Mouse (Mus musculus) left cerebral cortex, adult 11 months (tissue): Measurements from ENCODE around the gene Nudt14.

Experiments
- DNase-seq: peaks from one replicate; pipeline ENCODE4 v3.0.0; 2022; ENCODE audit warnings: low spot score

Gene Nudt14

GRCm38 (mm10) chr12:112950040-112950760 is 8.3 kb upstream of the Nudt14 start:
- peak; percentile 89 for DNase-seq

GRCm38 (mm10) chr12:112947307-112947706 is 5.4 kb upstream of the Nudt14 start:
- no peak for DNase-seq

DNA sequence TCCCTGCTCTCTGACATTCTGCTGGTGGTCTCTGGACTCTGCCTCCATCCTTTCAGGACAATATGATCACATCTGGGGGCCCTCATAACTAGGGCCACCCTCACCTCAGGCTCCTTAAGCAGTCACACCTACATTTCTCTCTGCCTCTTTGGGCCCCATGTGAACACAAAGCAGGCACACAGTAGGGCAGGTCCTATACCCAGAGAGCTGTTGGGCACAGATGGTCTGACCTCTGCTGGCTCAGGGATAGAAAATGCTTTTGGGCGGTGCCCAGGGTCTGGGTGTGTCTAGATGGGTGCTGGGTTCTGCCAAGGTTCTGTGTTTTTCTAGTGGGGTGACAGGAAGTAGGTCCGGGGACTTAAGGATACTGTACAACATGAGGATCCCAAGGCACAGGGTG is 1.7 kb upstream of the Nudt14 start:
- DNase-seq = no peak

DNA sequence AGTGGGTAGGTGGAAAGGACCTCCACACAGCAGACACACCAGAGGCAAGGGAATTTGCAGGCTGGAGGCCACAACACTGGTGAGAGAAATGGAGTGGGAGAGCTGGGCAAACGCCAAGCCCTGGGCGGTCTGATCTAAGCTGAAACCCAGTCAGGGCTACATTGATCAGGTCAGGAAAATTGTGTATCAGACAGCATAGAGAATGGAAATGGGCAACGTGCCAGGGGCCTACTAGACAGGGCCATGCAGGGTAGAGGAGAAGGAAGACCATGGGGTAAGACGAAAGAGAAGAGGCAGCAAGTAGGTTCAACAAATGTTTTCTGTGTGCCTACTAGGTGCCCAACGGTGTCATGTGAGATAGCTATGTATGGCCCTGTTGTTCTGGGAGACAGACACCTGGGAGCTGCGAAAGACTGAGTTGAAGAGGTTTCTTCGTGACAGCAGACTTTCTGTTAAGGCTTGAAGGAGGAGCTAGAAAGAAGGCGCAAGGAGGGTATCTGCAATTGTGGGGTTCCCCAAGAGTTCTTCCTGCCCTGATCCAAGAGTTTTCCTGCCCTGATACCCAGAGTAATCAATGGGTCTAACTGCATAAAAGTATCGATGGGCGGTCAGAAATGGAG is 658 bp downstream of the Nudt14 start:
- DNase-seq = no peak

DNA sequence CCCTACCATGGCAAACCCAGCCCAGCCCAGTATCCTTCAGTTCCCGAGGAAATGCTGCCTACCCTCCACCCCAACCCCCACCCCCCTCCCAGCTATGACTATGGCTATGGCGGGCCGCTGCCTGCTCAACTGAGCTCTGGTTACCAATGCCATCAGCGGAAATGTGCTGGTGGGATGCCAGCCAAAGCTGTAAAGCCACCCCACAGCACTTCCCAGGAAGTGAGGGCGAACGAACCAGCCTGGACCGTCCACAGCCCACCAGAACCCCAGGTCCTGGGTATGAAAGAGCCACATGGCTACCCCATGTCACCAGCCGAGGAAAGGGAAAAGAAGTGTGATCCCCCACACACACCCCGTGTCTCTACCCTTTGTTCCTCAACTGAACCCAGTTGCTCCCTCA is 1.2 kb downstream of the Nudt14 start:
- no peak for DNase-seq

- no peak for DNase-seq
Measured at GRCm38 (mm10) chr12:112940238-112940637, 1.7 kb downstream of the Nudt14 start.

DNA sequence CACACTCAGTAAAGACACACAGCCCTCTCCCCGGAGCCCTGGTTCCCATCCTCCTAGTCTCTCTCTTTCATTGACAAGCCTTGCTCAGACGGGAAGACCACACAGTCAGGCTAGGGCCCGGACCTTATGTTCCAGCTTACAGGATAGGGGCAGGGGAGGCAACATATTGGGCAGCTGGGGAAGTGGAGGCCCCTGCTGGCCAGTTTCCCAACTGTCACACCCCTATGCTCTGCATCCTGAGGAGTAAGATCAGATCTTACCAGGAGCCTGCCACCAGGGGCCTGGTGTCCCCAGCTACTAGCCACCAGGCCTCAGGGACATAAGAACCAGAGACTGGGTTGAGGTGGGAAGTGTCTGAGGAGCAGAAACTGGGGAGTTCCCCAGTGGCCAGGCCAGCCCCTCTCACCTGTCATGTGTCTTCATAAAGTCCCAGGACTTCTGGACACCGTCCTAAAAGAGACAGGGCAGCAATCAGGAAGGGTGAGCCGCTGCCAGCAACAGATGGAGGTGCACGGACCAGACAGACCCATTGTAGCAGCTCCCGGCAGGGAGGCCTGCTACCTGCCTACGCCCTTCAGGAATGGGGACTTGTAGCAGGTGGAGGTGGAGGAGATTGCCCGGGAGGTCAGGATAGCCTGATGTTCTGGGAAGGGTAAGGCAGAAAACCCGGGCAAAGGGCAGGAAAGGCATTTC is 2.9 kb downstream of the Nudt14 start:
- DNase-seq = no peak

GRCm38 (mm10) chr12:112938366-112938765 is 3.6 kb downstream of the Nudt14 start:
- DNase-seq = no peak

- no peak for DNase-seq
Measured at GRCm38 (mm10) chr12:112937906-112938305, 4.0 kb downstream of the Nudt14 start.

DNA sequence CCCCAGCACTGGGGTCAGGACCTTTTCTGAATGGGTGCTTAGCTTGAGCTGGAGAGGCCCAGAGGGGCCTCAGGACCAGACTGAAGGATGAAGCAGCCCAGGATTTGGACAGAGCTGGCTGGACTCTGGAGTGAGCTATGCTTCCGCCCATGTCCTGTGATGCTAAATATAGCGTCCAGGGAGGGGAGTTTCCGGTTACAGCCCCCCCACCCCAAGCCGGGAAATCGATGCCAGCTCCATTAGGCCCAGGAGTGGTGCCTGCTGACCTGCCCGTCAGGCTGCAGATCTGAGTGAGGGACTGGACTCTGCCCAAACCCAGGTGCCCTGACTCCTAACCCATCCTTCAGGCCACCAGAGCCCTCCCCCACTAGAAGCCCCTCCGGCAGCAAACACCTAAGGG is 9.3 kb downstream of the Nudt14 start:
- DNase-seq = no peak

- peak; percentile 63 for DNase-seq
Measured at GRCm38 (mm10) chr12:112929562-112930352, 12.2 kb downstream of the Nudt14 start, which contains the start of gene Jag2. TSS of gene Jag2 (minus strand) at chr12:112929776.

DNA sequence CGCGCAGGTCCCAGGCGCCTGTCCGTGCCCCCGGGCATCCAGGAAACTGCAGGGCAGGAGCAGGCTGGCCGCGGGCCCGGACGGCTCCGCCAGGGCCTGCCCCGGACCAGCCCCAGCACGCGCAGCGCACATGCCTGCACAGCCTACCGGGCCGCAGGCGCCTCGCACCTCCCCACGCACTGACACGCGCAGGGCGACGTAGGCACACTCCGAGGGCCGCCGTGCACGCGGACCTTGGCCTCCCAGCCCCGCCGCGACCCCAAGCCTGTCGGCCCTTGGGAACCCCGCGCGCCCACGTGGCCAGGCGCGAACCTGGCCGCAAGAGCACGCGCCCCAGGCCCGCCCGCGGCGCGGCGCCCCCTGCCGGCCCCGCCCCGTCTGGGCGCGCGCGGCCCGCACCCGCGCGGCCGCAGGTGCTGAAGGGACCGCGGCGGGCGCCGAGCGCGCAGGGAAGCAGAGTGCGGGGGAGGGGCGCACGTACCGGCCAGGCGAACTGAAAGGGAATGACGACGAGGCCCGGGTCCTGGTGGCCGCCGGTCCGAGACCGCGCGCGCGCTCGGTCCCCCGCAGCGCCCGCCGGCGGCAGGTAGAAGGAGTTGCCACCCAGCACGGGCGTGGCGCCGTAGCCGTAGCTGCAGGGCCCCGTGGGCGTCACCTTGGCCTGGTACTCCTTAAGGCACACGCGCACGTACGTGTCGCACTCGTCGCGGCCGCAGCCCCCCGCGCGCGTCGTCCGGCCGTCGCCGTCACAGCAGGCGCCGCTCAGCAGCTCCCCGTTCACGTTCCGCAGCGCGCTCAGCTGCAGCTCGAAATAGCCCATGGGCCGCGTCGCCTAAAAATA is 13.3 kb downstream of the Nudt14 start:
- peak; percentile 53 for DNase-seq

- no peak for DNase-seq
Measured at GRCm38 (mm10) chr12:112927265-112927664, 14.7 kb downstream of the Nudt14 start.

DNA sequence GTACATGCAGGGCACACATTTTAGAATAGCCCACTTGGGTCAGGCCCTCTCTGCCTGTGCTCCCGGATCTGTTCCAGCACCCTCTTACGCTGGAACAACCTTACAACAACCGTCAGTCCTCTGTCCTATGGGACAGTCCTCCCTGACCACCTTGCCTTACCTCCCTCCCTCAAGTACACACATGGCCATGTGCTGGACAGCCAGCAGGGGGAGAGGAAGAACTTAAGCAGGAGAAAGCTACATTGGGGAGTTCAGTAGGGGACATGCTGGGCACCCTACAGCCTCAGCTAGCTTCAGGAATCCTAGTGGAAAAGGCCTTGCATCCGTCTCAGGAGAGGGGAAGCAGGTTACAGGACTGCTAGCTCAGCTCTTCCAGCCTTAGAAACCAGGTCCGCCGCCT is 16.0 kb downstream of the Nudt14 start:
- DNase-seq = no peak

GRCm38 (mm10) chr12:112922541-112922940 is 19.4 kb downstream of the Nudt14 start:
- no peak for DNase-seq

DNA sequence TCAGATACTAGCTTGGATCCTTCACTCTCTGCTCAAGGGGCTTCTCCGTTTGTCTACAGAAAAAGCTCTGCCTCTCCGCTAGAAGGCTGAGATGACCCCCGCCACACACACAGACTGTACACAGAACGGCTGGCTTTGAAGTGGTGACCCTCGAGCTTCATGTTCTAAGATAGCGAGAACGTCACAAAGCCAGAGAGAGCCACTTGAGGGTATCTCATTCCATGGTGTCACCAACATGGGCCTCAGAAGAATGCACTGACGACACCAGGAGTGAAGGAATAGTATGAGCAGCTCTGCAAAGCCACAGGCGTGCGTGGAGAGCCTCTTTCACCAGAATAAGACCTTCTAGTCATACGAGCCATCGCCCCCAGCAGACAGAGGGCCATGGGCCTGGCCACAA is 20.4 kb downstream of the Nudt14 start:
- DNase-seq = no peak

DNA sequence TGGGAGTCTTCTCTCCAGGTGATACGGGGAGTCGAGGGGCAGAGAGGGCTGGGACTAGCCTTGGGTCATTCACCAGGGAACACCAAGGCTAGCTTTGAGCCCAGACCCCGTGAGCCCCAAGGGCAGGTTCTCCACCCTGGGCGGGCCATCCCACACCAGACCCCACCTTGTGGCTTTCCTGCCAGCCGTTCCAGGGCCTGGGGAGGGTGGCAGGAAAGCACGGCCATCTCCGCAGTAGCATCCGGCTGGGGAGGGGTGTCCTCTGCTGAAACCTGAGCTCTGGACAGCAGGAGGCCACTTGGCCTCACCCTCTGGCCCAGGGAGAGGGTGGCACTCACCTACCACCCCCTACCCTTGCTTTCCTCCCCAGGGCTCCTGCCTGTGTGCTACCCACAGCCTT is 24.0 kb downstream of the Nudt14 start:
- DNase-seq = no peak

- DNase-seq = no peak
Measured at GRCm38 (mm10) chr12:112917486-112917885, 24.4 kb downstream of the Nudt14 start.

DNA sequence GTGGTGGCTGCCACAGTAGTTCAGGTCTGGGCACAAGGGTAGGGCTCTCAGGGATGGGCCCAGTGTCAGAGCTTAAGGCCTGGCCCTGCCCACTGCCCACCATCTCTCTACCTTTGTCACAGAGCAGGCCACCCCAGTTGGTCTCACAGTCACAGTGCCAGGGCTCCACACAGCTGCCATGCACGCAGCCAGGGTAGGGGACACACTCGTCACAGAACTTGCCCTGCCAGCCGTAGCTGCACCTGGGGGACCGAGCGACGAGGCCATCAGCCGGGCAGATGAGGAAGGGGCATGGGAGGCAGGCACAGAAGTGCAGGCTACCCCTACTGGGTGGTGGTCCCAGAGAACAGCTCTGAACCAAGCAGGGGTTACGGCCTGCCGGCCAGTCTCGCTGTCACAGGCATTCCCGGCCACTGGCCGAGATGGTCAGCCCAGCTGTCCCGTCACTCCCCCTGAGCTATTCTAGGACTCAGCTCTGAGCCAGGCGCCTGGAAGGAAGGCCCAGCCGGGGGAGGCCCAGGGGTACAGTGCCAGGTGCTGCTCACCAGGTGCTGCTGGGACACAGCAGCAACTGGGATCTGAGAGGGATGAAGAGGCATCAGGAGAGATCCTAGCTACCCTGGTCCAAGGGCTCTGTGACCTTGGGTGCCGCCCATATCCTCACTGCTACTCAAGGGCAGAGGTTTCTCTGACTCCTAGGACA is 25.1 kb downstream of the Nudt14 start:
- DNase-seq = no peak

DNA sequence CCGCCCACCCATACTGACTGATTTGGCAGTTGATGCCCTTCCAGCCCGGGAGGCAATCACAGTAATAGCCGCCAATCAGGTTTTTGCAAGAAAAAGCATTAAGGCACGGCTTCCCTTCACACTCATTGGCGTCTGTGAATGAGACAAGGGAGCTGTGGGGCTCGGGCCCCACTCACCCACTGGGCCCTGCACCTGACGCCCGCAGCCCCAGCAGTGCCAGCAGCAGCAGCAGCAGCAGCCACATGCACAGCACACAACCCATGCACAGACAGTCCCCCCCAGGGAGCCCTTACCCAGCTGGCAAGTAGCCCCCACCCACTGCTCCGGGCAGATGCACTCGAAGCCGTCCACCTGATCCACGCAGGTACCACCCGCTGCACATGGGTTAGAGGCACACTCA is 26.3 kb downstream of the Nudt14 start:
- DNase-seq = no peak

GRCm38 (mm10) chr12:112914527-112914926 is 27.4 kb downstream of the Nudt14 start:
- no peak for DNase-seq
